Mouse (Mus musculus) kidney, adult 2 months (tissue): ENCODE data around the gene Eef1akmt3. TPM values are rescaled to one million over a fixed set of nuclear protein-coding genes. Genes with fewer than 3 reads are reported as not detected.

ENCODE experiments used
- DNase-seq: peaks from one replicate; pipeline ENCODE4 v3.0.0; 2021
- H3K27ac ChIP-seq: fragments of 200-500 bp; 2 replicates; pipeline ENCODE4 v1.5.1; 2012; ENCODE audit warnings: low read depth, low read length, control low read depth, inconsistent platforms; ENCODE audit not compliant: insufficient read depth
- H3K27me3 ChIP-seq: fragments of 200-500 bp; replicated peaks from 2 replicates; pipeline ENCODE4 v1.6.1; 2012; ENCODE audit warnings: mild to moderate bottlenecking, moderate library complexity, low read length, inconsistent platforms; ENCODE audit not compliant: control insufficient read depth, insufficient read depth
- H3K36me3 ChIP-seq: fragments of 200-500 bp; 2 replicates; pipeline ENCODE4 v1.6.1; 2012; ENCODE audit warnings: mild to moderate bottlenecking, moderate library complexity, low read length, inconsistent platforms; ENCODE audit not compliant: control insufficient read depth, insufficient read depth
- H3K4me1 ChIP-seq: fragments of 200-500 bp; 2 replicates; pipeline ENCODE4 v1.6.1; 2011; ENCODE audit warnings: low read length; ENCODE audit not compliant: control insufficient read depth, insufficient read depth
- H3K4me3 ChIP-seq: fragments of 200-500 bp; 2 replicates; pipeline ENCODE4 v1.5.1; 2011; ENCODE audit warnings: mild to moderate bottlenecking, low read depth, low read length, control low read depth; ENCODE audit not compliant: insufficient read depth
- CTCF ChIP-seq: fragments of 200-500 bp; conservative IDR thresholded peaks from 2 replicates; pipeline ENCODE4 v1.5.1; 2011; ENCODE audit warnings: low read depth, mild to moderate bottlenecking, control low read depth, low read length, moderate library complexity, mixed read lengths; ENCODE audit not compliant: insufficient read depth, insufficient read length
- POLR2A ChIP-seq: fragments of 200-500 bp; IDR thresholded peaks from one replicate; pipeline ENCODE4 v1.6.1; 2011; ENCODE audit warnings: low read depth, low read length, control low read depth
- WGBS: fragments of 180-500 bp; shearing (Covaris S2); methylation state at CpG from one replicate; pipeline ENCODE4 v1.1.7; 2018; 5-methylcytosine and 5-hydroxymethylcytosine counted together
- polyA plus RNA-seq: library from polyadenylated mRNA; depleted of rRNA; stranded (reverse); fragments of >200 nt; gene quantifications from 2 replicates; pipeline ENCODE4 v1.2.3, GENCODE M21; 2012

Eef1akmt3 gene
- polyA plus RNA-seq, 1 experiment = 3.1 TPM

DNA sequence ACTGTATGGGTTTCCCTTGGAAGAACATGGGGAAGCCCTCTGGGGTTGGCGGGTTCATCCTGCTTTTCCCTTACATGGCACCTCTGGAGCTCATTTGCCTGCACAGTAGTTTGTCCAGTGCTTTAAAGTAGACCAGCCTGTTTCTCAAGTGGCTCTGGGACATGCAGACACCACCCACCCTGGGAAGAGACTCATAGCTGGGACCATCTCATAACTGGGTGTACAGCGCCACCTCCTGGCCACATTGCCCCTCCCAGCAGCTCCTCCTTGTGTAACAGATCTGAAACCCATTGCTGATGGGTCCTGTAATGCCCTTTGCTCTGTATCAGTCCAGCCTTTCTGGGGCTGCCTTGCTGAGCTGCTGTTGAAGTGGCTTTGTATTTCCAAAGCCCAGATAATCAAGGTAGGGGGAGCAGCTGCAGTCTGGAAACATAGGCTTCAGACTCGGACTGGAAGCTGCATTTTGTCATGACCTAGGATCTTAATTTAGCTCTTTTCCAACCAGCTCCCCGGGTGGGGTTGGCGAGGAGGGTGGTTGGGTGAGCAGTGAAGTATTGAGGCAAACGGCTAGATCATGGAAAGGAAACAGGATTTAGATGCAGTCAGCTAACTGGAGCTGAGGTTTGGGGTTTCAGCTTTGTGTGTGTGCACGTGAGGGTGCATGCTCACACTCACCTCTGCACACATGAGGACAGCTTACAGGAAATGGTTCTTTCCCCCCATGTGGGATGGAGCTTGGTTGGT, 50.8 kb downstream of the Eef1akmt3 start:
- Histone ChIP-seq H3K4me3 (no peak overlapping the region), H3K4me1 (peaks cover 37% of the 10 kb centered on the region), H3K36me3 (peaks cover 11% of the 10 kb centered on the region), H3K27ac (no peak overlapping the region), H3K27me3 (no peaks in the 10 kb centered on the region)
- peak; percentile 88 for DNase-seq
- 23% methylated on average over 7 of the region's 7 CpGs for WGBS
- TF ChIP-seq CTCF = peak; percentile 98
- no peak for TF ChIP-seq POLR2A

DNA sequence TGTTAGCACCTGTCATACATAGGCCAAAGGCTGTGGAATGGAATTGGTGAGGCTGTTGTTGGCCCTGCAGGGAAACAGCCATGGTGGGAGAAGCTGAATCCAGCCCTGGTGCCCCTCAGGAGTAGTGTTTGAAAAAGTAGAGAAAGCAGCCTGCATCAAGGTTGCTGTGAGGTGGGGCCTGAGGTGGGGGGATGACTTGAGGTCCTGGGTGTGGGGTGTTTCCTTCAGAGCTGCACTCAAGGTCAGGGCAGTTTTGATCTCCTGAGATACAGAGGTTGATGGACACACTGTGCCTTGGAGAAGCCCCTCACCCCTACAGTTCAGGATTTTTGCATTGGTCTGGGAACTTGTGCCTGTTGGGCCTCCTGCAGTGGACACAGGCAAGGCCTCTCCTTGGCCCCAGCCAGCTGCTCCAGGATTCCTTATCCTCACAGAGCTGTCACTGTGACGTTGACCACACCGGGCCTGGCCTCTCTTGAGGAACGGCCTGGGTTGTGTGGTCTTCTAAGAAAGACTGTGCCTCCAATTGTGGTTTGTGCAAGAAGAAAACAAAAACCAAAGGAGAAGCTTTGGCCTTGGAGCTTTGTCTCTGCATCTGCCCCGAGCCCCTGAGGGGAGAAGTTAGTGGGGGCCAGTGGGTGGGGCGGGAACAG, 52.7 kb downstream of the Eef1akmt3 start:
- H3K36me3 ChIP-seq = peaks cover 6% of the 10 kb centered on the region
- TF ChIP-seq POLR2A = no peak
- peaks cover 54% of the 10 kb centered on the region for H3K4me1 ChIP-seq
- 44% methylated on average over 5 of the region's 5 CpGs for WGBS
- no peak overlapping the region for H3K4me3 ChIP-seq
- H3K27ac ChIP-seq = 0 out of 2 replicates have a peak overlapping the region, but pooled peaks have one; percentile 3
- DNase-seq = no peak
- H3K27me3 ChIP-seq = no peaks in the 10 kb centered on the region

DNA sequence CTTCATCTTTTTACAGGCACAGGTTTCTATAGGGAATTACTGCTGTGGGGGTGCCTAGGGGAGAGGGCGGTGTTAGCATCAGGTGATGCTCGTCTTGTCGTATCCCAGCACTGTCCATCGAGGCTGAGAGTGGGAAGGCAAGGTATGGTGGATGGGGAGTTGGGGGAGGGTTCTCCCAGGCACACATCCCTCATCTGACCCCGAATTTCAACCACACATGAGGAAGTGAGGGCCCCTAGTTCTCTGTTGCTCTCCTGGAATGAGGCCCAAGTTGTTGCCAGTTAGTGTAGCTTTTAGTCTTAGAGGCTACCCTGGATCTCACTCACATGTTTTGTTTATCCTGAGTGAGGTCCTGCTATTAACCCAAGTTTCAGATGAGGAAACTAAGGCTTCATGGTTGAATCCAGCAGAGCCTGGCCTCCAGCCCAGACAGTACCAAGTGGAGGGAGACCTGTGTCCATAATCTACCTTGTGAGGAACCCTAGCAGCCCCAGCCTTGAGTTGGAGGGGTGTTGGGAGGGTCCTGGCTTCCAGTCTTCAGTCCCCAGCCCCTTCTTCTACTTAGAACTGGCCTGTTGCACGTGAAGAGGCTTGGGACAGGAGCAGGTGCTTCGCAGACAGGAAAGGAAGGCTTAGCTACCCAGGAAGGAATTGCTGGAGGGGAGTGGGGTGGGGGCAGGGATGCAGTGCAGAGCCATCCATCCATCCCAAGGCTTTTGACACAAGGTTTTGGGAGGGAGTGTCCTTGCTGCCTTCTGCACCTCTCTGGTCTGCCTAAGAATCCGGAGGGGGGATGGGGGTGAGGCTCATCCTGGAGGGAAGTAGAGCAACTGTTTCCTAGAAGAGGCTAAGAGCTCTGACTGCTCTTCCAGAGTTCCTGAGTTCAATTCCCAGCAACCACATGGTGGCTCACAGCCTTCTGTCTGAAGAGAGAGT, 53.9 kb downstream of the Eef1akmt3 start:
- no peak overlapping the region; the same call in 1 of the 2 replicates for H3K4me3 ChIP-seq
- no peak for TF ChIP-seq CTCF
- TF ChIP-seq POLR2A = no peak
- DNase-seq = no peak
- peaks cover 65% of the 10 kb centered on the region for H3K4me1 ChIP-seq
- H3K36me3 ChIP-seq = peaks cover 4% of the 10 kb centered on the region
- peak overlapping the region; percentile 71 for H3K27ac ChIP-seq
- WGBS = 32% methylated on average over 8 of the region's 8 CpGs
- no peaks in the 10 kb centered on the region for H3K27me3 ChIP-seq

DNA sequence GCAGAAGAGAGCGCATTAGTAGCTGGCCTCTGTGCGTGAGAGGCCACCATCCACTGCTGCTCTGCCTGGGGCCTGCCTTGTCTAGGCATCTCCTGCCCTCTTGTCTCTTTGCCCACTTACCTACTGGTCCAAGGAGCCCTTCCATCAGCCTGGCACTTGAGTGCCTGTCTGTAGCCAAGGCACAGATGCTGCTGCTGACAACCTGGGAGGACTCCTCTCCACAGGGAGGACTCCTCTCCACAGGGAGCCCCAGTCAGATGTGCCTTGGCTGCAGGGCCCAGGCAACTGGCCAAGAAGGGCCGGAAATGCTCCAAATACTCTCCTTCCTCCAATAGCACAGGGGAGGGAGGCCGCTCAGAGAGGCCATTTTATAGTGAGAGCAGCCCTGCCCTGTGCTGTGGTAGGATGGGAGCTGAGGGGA, 54.8 kb downstream of the Eef1akmt3 start:
- Histone ChIP-seq H3K36me3 (no peaks in the 10 kb centered on the region), H3K4me3 (no peak overlapping the region), H3K4me1 (peaks cover 74% of the 10 kb centered on the region), H3K27me3 (no peaks in the 10 kb centered on the region), H3K27ac (peak overlapping the region; percentile 71)
- no peak for TF ChIP-seq POLR2A
- TF ChIP-seq CTCF = no peak
- 21% methylated on average over 4 of the region's 4 CpGs for WGBS
- peak; percentile 95 for DNase-seq

DNA sequence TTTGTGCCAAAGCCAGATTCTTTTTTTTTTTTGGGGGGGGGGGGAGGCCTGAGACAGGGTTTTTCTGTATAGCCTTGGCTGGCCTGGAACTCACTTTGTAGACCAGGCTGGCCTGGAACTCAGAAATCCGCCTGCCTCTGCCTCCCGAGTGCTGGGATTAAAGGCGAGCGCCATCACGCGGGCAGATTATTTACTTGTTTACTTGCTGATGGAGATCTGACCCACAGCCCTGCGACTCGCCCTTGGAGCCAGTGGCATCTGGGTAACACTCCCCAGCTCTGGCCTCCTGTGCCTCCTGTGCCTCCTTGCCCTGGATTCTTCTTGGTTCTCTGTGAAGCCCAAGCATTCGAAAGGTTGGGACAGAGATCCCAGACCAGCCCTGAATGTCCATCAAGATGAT, 55.7 kb downstream of the Eef1akmt3 start:
- TF ChIP-seq POLR2A = no peak
- no peak for TF ChIP-seq CTCF
- no peak for DNase-seq
- no peak overlapping the region; the same call in 1 of the 2 replicates for H3K27ac ChIP-seq
- 65% methylated on average over 9 of the region's 9 CpGs for WGBS
- peaks cover 74% of the 10 kb centered on the region for H3K4me1 ChIP-seq
- no peak overlapping the region for H3K4me3 ChIP-seq
- H3K27me3 ChIP-seq = no peaks in the 10 kb centered on the region
- no peaks in the 10 kb centered on the region for H3K36me3 ChIP-seq

DNA sequence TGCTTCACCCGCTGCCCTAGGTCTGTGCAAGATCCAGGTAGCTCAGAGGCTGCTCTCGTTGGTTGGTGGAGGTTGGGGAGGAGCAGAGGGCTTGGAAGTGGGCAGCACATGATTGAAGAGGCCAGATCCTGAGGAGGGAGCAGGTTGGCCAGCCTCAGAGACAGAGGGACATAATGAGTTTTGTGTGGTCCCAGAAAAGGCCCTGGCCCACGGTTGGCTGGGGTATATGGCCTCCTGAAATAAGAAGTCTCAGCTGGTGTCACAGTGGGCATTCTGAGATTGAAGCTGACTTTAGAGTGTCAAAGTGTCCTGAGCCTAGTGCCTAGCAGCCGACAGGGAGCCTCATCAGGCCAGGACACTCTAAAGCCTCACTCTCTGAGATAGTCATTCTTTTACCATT, 56.2 kb downstream of the Eef1akmt3 start:
- Histone ChIP-seq H3K27me3 (no peaks in the 10 kb centered on the region), H3K27ac (no peak overlapping the region), H3K4me1 (peaks cover 71% of the 10 kb centered on the region), H3K36me3 (no peaks in the 10 kb centered on the region), H3K4me3 (no peak overlapping the region)
- DNase-seq = no peak
- 41% methylated on average over 4 of the region's 4 CpGs for WGBS
- no peak for TF ChIP-seq POLR2A
- TF ChIP-seq CTCF = no peak
